Mouse (Mus musculus) embryonic facial prominence, embryonic 15.5 days (tissue): ENCODE data around the gene Ddx10. TPM values are rescaled to one million over a fixed set of nuclear protein-coding genes. Genes with fewer than 3 reads are reported as not detected.

Experiments
- ATAC-seq: fragments of 200-750 bp; cut with Nextera tagmentation; 2 replicates; pipeline ENCODE4 v1.8.0; 2017; ENCODE audit warnings: low read depth, moderate TSS enrichment; ENCODE audit not compliant: insufficient number of reproducible peaks, low FRiP score, low TSS enrichment
- H3K27ac ChIP-seq: fragments of 300-500 bp; sonication (generic); replicated peaks from 2 replicates; pipeline ENCODE4 v1.5.1; 2015; ENCODE audit warnings: mild to moderate bottlenecking, inconsistent platforms
- H3K27me3 ChIP-seq: fragments of 300-500 bp; sonication (generic); 2 replicates; pipeline ENCODE4 v1.6.1; 2015; ENCODE audit warnings: inconsistent platforms
- H3K36me3 ChIP-seq: fragments of 300-500 bp; sonication (generic); 2 replicates; pipeline ENCODE4 v1.6.1; 2015; ENCODE audit warnings: mild to moderate bottlenecking, inconsistent platforms
- H3K4me1 ChIP-seq: fragments of 300-500 bp; sonication (generic); 2 replicates; pipeline ENCODE4 v1.6.1; 2015; ENCODE audit warnings: inconsistent platforms
- H3K4me2 ChIP-seq: fragments of 300-500 bp; sonication (generic); replicated peaks from 2 replicates; pipeline ENCODE4 v1.6.1; 2015; ENCODE audit warnings: mild to moderate bottlenecking, inconsistent platforms
- H3K4me3 ChIP-seq: fragments of 300-500 bp; sonication (generic); replicated peaks from 2 replicates; pipeline ENCODE4 v1.5.1; 2015; ENCODE audit warnings: mild to moderate bottlenecking, inconsistent platforms
- H3K9ac ChIP-seq: fragments of 300-500 bp; sonication (generic); 2 replicates; pipeline ENCODE4 v1.6.1; 2015; ENCODE audit warnings: inconsistent platforms
- H3K9me3 ChIP-seq: fragments of 300-500 bp; sonication (generic); replicated peaks from 2 replicates; pipeline ENCODE4 v1.6.1; 2016; ENCODE audit warnings: inconsistent platforms
- WGBS: fragments of 180-500 bp; shearing (Covaris S2); methylation state at CpG from one replicate; pipeline ENCODE4 v1.1.7; 2015; 5-methylcytosine and 5-hydroxymethylcytosine counted together
- polyA plus RNA-seq: library from polyadenylated mRNA; unstranded; fragments of >200 nt; fragmentation: Nextera tagmentation; extraction: Ambion mirVana; gene quantifications from 2 replicates; pipeline ENCODE4 v1.2.1, GENCODE M21; 2015

Ddx10 gene
- 23.4 and 26.0 TPM in 2 replicates for polyA plus RNA-seq

DNA sequence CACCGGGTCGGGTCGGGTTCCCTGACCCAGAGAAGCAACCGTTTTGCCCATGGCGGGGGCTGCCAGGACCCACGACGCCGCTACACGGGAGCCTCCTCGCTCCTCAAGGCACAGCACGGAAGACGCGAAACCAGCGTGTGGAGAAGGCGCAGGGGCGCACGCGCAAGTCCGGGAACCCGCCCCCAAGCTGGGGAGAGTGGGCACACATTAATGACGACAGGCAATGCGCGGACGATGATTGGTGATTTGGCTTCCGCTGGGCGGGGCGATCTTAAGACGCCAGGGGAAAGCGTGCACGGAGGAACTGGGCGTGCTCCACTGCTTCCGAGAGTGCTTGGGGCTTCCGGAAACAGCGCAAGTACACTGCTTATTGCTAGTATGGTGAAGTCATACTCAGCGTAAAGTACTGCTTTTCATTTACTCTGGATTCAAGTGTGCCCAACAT, at the start of gene Ddx10:
Ddx10 (minus strand) TSS at position 101 of the 445 bp plus-strand sequence.
- no peak within 1 kb of the TSS for H3K27ac ChIP-seq
- H3K27me3 ChIP-seq, result no peaks in the 10 kb centered on the region
- no peaks in the 10 kb centered on the region for H3K36me3 ChIP-seq
- peak within 1 kb of the TSS; percentile 68 for H3K9ac ChIP-seq
- peak within 1 kb of the TSS; percentile 88 for H3K4me3 ChIP-seq
- under 1% methylated on average over 35 of the region's 35 CpGs for WGBS
- H3K9me3 ChIP-seq, result no peaks in the 10 kb centered on the region
- H3K4me1 ChIP-seq, result peaks cover 9% of the 10 kb centered on the region
- peak within 1 kb of the TSS; percentile 92 for H3K4me2 ChIP-seq
- ATAC-seq, result peak; percentile 100

DNA sequence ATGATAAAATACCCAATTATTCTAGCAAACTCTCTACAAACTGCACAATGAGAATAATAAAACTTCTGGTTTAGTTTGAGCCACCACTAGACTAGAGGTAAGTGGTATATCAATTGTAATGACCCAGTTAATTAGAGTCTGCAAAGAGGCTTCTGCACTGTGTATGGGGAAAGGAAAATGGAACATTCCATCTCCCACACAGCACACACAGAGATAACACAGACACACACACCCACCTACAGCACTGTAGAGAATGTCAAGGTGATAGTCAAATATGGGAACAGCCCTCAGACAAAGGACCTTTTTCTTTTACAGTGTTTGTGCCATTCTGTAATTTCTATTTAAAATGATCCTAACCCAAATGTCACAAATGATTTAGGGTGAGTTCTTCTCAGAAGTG, 45.0 kb upstream of the Ddx10 start:
- Histone ChIP-seq H3K27ac (no peak overlapping the region), H3K4me3 (no peak overlapping the region), H3K9ac (no peak overlapping the region), H3K9me3 (no peaks in the 10 kb centered on the region), H3K36me3 (no peaks in the 10 kb centered on the region), H3K4me1 (no peaks in the 10 kb centered on the region), H3K27me3 (no peaks in the 10 kb centered on the region), H3K4me2 (no peak overlapping the region)
- ATAC-seq, result no peak

DNA sequence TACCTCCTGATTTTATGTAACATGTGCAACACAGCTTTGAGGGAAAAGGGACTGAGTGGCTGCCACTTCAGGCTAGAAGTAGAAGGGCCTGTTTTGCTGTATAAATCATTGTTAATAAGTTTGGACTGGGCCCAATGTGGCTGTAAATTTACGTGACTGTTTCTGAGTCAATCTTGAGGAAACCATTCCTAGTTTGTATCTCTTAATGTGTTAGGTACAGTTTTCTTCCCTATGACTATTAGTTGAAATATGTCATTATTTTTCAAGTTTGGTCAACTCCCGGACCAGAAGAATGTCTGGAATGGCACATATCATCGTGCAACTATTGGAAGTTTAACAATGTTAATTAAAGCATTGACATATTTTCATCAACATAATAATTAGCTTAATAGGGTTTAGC, 42.2 kb upstream of the Ddx10 start:
- Histone ChIP-seq H3K36me3 (no peaks in the 10 kb centered on the region), H3K9ac (no peak overlapping the region), H3K9me3 (no peaks in the 10 kb centered on the region), H3K4me2 (no peak overlapping the region), H3K4me1 (no peaks in the 10 kb centered on the region), H3K27me3 (no peaks in the 10 kb centered on the region), H3K27ac (no peak overlapping the region), H3K4me3 (no peak overlapping the region)
- ATAC-seq, result no peak
- WGBS, result 51% methylated on average over 3 of the region's 3 CpGs

DNA sequence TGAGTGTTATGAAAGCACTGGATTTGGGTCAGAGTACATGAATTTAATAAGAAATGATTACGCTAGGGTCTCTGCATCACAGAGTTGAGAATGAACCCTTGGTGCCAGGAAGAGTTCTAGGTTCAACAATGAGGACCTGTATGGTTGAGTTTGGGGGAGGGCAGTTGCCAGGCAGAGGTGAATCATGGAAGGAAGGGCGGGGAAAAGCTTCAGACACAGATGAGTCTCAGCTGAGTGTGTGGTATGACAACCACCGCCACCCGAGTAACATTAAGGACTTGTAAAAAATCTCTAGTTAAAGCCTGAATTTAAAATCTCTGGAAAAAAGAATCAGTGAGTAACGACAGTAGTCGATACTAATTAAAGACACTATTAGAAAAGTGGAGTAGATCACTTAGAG, 38.9 kb upstream of the Ddx10 start:
- H3K9me3 ChIP-seq, result no peaks in the 10 kb centered on the region
- H3K27ac ChIP-seq, result no peak overlapping the region
- no peak overlapping the region for H3K4me2 ChIP-seq
- H3K36me3 ChIP-seq, result no peaks in the 10 kb centered on the region
- H3K27me3 ChIP-seq, result no peaks in the 10 kb centered on the region
- no peak overlapping the region for H3K4me3 ChIP-seq
- ATAC-seq, result no peak
- no peak overlapping the region for H3K9ac ChIP-seq
- WGBS, result 59% methylated on average over 6 of the region's 6 CpGs
- no peaks in the 10 kb centered on the region for H3K4me1 ChIP-seq

DNA sequence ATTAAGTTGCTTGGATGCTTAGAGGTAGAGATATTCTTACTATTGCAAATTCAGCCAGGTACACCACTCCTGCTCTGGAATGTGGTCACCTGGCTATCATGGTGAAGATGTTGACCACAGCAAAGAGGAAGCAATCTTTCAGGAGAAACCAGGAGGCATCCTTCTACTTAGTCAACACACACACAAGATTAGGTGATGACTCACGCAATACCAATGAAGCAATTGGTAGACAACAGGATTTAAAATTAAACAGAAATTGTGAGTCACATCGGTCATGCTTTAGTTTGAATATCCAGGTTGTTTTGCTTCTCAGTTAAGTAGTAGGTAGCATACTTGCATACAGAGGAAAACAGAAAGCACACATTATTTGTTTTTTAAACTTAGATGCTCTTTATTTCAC, 31.1 kb upstream of the Ddx10 start:
- Histone ChIP-seq H3K36me3 (no peaks in the 10 kb centered on the region), H3K4me2 (no peak overlapping the region), H3K27ac (no peak overlapping the region), H3K27me3 (no peaks in the 10 kb centered on the region), H3K9me3 (no peaks in the 10 kb centered on the region), H3K4me3 (no peak overlapping the region), H3K9ac (no peak overlapping the region), H3K4me1 (no peaks in the 10 kb centered on the region)
- 82% methylated on average over 2 of the region's 2 CpGs for WGBS
- no peak for ATAC-seq

DNA sequence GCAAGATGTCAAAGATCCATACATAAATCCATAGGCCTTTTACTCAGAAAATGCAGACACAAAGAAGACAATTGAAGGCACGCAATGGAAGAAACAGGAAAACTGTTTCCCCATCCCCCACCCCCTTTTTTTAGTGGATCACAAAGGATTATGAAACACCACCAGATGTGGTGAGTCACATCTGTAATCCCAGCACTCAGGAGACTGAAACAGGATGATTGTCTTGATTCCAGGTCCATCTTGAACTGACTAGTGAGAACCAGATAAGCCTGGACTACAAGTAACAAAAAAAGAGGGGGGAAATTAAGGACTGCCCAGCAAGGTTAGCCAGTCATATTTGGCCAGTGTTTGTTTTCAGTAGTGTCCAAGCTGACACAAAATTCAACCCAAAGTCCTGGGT, 28.5 kb upstream of the Ddx10 start:
- WGBS, result 84% methylated on average over 1 of the region's 1 CpGs

DNA sequence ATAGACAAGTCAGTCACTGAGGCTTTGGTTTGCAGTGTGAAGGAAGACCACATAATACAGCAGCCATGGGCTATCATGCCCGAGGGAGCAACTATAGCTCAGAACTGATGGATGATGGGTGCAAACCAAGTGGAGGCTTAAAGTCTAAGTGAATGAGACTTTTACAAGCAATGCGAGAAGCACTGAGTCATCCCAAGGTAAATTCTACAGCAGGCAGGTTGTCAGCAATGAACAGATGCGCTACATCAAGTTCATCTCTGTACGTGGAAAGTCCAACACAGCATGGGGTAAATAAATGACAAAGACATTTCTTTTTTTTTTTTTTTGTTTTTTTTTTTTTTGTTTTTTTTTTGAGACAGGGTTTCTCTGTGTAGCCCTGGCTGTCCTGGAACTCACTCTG, 24.9 kb upstream of the Ddx10 start:
- Histone ChIP-seq H3K4me2 (no peak overlapping the region), H3K9ac (no peak overlapping the region), H3K4me3 (no peak overlapping the region), H3K4me1 (peaks cover 7% of the 10 kb centered on the region; the same call in 1 of the 2 replicates), H3K36me3 (no peaks in the 10 kb centered on the region), H3K27ac (0 out of 2 replicates have a peak overlapping the region, but pooled peaks have one; percentile 22), H3K27me3 (no peaks in the 10 kb centered on the region), H3K9me3 (no peaks in the 10 kb centered on the region)
- 80% methylated on average over 4 of the region's 4 CpGs for WGBS
- ATAC-seq, result no peak

More for the DNA sequence above, 28.5 kb upstream of the Ddx10 start:
- Histone ChIP-seq H3K36me3 (no peaks in the 10 kb centered on the region), H3K27me3 (no peaks in the 10 kb centered on the region), H3K27ac (no peak overlapping the region), H3K4me3 (no peak overlapping the region), H3K4me2 (no peak overlapping the region), H3K9ac (no peak overlapping the region), H3K9me3 (no peaks in the 10 kb centered on the region), H3K4me1 (no peaks in the 10 kb centered on the region)
- ATAC-seq, result no peak

DNA sequence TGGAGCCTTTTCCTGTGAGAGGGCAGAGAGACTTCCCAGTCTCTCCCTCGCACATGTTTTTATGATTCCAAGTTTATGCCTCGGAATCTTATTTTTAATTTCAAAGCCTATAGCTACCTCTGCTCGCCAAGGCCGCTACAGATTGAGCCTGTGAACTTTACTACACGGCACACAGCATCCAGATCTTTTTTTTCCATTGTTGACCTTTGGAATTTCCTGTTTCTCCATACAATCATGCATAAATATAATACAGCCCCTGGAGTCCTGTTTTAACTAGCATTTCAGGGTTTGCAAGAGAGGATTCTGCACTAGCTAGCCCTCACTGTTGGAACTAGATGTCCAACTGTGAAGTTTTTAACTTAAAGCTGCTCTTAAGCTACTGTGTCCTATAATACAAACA, 24.4 kb upstream of the Ddx10 start:
- Histone ChIP-seq H3K27ac (0 out of 2 replicates have a peak overlapping the region, but pooled peaks have one; percentile 22), H3K4me2 (no peak overlapping the region), H3K27me3 (no peaks in the 10 kb centered on the region), H3K4me1 (peaks cover 7% of the 10 kb centered on the region; the same call in 1 of the 2 replicates), H3K9ac (no peak overlapping the region), H3K36me3 (no peaks in the 10 kb centered on the region), H3K4me3 (no peak overlapping the region), H3K9me3 (no peaks in the 10 kb centered on the region)
- ATAC-seq, result no peak
- 31% methylated on average over 5 of the region's 5 CpGs for WGBS

DNA sequence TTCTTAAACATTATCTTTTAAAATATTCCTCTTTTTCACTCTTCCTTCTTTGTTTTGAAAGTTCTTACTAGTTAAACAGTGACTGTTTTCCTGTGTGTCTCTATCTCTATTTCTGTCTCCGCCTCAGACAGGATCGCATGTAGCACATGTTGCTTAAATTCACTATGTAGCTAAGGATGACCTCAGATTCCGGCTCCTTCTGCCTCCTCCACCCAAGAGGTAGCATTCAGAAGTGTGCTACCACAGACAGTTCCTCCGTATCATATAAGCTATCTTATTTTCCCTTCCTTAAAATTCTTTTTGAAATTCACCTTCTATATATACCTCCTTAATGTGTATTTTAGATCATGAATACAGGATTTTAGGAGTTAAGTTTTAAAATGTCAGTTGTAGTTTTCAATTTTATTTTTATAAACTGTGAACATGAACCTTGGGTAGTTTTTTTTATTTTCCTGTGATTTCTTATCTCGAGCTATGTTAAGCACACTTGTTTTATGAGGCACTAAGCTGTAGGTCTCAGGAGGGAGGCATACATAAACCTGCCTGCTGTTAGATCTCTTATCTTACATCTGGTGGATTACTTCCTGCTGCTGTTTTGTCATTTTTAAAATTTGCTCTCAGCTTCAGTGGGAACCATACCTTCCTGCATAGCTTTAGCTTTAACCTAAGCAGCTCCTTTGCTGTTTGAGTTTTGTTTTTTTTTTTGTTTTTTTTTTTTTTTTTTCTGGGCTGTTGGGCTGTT, 23.6 kb upstream of the Ddx10 start:
- no peak overlapping the region for H3K27ac ChIP-seq

DNA sequence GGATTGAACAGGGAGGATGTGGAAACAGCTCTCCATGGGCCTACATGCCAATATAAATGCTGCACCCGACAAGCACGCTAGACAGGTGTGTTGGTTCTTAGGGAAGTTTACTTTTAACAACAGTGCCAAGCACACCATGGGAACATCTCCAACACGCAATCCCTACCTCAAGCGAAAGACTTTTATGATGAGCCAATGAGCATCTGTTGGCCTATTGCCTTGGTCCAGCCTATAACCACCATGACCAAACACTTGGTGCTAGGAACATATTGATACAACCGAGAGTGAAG, 21.6 kb upstream of the Ddx10 start:
- no peaks in the 10 kb centered on the region for H3K36me3 ChIP-seq
- H3K4me3 ChIP-seq, result no peak overlapping the region
- no peaks in the 10 kb centered on the region for H3K9me3 ChIP-seq
- H3K9ac ChIP-seq, result no peak overlapping the region
- WGBS, result 83% methylated on average over 5 of the region's 5 CpGs
- no peak for ATAC-seq
- H3K4me1 ChIP-seq, result peaks cover 7% of the 10 kb centered on the region; the same call in 1 of the 2 replicates
- no peak overlapping the region for H3K27ac ChIP-seq
- no peaks in the 10 kb centered on the region for H3K27me3 ChIP-seq
- H3K4me2 ChIP-seq, result no peak overlapping the region

More for the DNA sequence above, 23.6 kb upstream of the Ddx10 start:
- H3K9ac ChIP-seq, result no peak overlapping the region
- no peaks in the 10 kb centered on the region for H3K9me3 ChIP-seq
- H3K4me2 ChIP-seq, result no peak overlapping the region
- peaks cover 7% of the 10 kb centered on the region; the same call in 1 of the 2 replicates for H3K4me1 ChIP-seq
- H3K27me3 ChIP-seq, result no peaks in the 10 kb centered on the region
- 71% methylated on average over 5 of the region's 5 CpGs for WGBS
- no peak overlapping the region for H3K4me3 ChIP-seq
- H3K36me3 ChIP-seq, result no peaks in the 10 kb centered on the region
- no peak for ATAC-seq

DNA sequence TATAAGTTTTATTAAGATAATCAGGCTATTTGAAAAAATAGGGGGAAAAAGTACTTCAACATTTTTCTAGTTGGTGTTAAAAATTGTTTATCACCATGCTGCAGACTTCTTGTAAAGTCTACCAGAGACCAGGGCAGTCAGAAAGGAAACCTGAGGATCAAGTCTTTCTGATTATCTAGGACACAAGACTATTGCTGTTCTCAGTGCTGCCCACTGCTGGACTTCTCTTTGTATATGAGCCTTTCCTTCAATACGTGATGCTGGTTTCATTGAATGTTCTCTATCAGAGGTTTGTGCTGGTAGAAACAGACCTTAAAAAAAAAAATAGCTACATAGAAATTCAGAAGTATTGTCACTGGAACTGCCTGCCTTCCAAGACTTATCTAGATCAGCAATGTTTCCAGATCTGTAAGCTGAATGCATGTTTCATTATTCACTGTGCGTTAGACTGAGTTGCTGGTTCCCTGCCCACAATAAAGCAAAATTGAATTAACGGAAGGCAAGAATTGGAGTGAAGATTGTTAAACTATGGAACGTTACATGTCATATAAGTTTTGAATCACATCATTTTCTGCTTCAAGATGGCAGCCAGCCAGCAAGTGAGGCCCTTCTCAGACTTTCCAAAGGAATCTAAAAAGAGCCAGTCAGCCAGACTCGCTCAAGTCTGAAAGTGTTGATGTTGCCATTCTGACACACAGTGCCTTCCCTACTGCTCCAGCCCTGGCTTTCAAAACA, 21.0 kb upstream of the Ddx10 start:
- Histone ChIP-seq H3K27me3 (no peaks in the 10 kb centered on the region), H3K4me3 (no peak overlapping the region), H3K4me1 (peaks cover 7% of the 10 kb centered on the region; the same call in 1 of the 2 replicates), H3K36me3 (no peaks in the 10 kb centered on the region), H3K4me2 (no peak overlapping the region), H3K27ac (no peak overlapping the region), H3K9ac (no peak overlapping the region), H3K9me3 (no peaks in the 10 kb centered on the region)
- ATAC-seq, result no peak
- WGBS, result 49% methylated on average over 5 of the region's 5 CpGs
